Mouse (Mus musculus) liver, embryonic 11.5 days (tissue): ENCODE results near the gene Adgrv1. TPM values are rescaled to one million over a fixed set of nuclear protein-coding genes. Genes with fewer than 3 reads are reported as not detected.
"Not testable (repeated sequence)": the region's sequence is repeated elsewhere in the genome, so short reads cannot be mapped to it uniquely, and the experiment has no call there.

Experiments
- ATAC-seq: fragments of 200-750 bp; cut with Nextera tagmentation; replicated peaks from 2 replicates; pipeline ENCODE4 v1.8.0; 2017; ENCODE audit warnings: moderate number of reproducible peaks, mild to moderate bottlenecking, moderate TSS enrichment, moderate library complexity; ENCODE audit not compliant: low FRiP score
- DNase-seq: peaks from one replicate; pipeline ENCODE4 v3.0.0-alpha.2; 2017; ENCODE audit warnings: low spot score
- H3K27ac ChIP-seq: fragments of 300-500 bp; sonication (generic); 2 replicates; pipeline ENCODE4 v1.5.1; 2014; ENCODE audit warnings: mild to moderate bottlenecking, low read depth, low read length, control low read depth
- H3K27me3 ChIP-seq: fragments of 300-500 bp; sonication (generic); replicated peaks from 2 replicates; pipeline ENCODE4 v1.6.1; 2014; ENCODE audit warnings: low read length, mixed read lengths; ENCODE audit not compliant: control insufficient read depth, insufficient read depth
- H3K36me3 ChIP-seq: fragments of 300-500 bp; sonication (generic); 2 replicates; pipeline ENCODE4 v1.6.1; 2014; ENCODE audit warnings: mild to moderate bottlenecking, low read length, moderate library complexity, mixed read lengths; ENCODE audit not compliant: control insufficient read depth, insufficient read depth
- H3K4me1 ChIP-seq: fragments of 300-500 bp; sonication (generic); replicated peaks from 2 replicates; pipeline ENCODE4 v1.6.1; 2014; ENCODE audit warnings: low read length, mixed read lengths; ENCODE audit not compliant: control insufficient read depth, insufficient read depth
- H3K4me2 ChIP-seq: fragments of 300-500 bp; sonication (generic); 2 replicates; pipeline ENCODE4 v1.6.1; 2014; ENCODE audit warnings: mild to moderate bottlenecking, control low read depth, moderate library complexity
- H3K4me3 ChIP-seq: fragments of 300-500 bp; sonication (generic); 2 replicates; pipeline ENCODE4 v1.5.1; 2014; ENCODE audit warnings: low read depth, low read length, control low read depth
- H3K9ac ChIP-seq: fragments of 300-500 bp; sonication (generic); 2 replicates; pipeline ENCODE4 v1.6.1; 2014; ENCODE audit warnings: low read depth, low read length, control low read depth
- H3K9me3 ChIP-seq: fragments of 300-500 bp; sonication (generic); 2 replicates; pipeline ENCODE4 v1.6.1; 2016; ENCODE audit warnings: low read length, inconsistent platforms, mixed read lengths; ENCODE audit not compliant: control insufficient read depth
- WGBS: fragments of 180-500 bp; shearing (Covaris S2); extraction: QIAGEN DNeasy Blood & Tissue Kit; methylation state at CpG from one replicate; pipeline ENCODE4 v1.1.7; 2014; 5-methylcytosine and 5-hydroxymethylcytosine counted together
- polyA plus RNA-seq: library from polyadenylated mRNA; unstranded; fragments of >200 nt; fragmentation: Nextera tagmentation; extraction: Ambion mirVana; gene quantifications from 2 replicates; pipeline ENCODE4 v1.2.1, GENCODE M21; 2014

Gene Adgrv1
- polyA plus RNA-seq, 1 experiment from 2014 or later = 0.58 TPM

DNA sequence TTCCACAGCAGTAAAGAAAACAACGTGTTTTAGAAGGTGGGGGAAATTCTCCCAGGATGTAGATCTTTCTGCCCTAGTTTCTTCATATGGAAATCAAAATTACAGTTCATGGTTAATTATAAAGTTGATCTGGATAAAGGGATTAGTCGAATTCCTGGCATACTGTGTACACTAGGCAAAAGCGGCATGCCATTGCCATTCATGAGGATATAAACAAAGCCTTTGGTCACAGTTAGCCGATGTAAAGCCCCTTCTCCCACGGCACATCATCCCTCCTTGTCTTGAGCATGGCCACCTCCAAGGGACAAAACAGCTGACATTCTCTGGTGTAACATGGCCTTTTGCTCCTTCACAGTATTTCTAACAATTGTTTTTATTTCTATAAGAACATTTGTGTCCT, 2.4 kb downstream of the Adgrv1 start:
- WGBS = 75% methylated on average over 5 of the region's 5 CpGs
- ATAC-seq (no peak), DNase-seq (no peak)
- no peak overlapping the region for H3K4me3 ChIP-seq
- H3K27ac ChIP-seq = no peak overlapping the region
- no peaks in the 10 kb centered on the region for H3K36me3 ChIP-seq
- H3K4me2 ChIP-seq = no peak overlapping the region
- no peaks in the 10 kb centered on the region for H3K9me3 ChIP-seq
- H3K4me1 ChIP-seq = no peaks in the 10 kb centered on the region
- peaks cover 33% of the 10 kb centered on the region for H3K27me3 ChIP-seq
- no peak overlapping the region for H3K9ac ChIP-seq

DNA sequence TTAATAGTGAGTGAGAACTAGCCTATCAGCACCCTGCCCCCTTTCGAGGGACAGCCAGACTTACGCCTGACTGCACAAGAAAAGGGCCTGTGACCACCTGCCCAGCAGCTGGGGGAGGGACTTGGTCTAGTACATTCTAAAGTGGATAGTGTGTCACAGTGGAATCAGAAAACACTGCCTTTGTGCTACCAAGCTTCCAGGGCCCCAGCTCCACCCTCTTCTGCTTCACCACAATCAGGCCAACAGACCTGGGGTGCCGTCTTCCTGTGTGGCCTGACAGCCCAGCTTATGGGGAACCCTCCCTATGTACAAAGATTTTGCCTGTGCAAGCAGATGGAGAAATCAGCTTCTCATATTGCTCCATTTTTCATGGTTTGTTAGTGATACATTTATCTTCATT, 3.6 kb downstream of the Adgrv1 start:
- no peak overlapping the region for H3K9ac ChIP-seq
- no peaks in the 10 kb centered on the region for H3K36me3 ChIP-seq
- H3K27ac ChIP-seq = no peak overlapping the region
- 72% methylated on average over 3 of the region's 3 CpGs for WGBS
- ATAC-seq = no peak
- H3K4me1 ChIP-seq = no peaks in the 10 kb centered on the region
- no peaks in the 10 kb centered on the region for H3K9me3 ChIP-seq
- no peak overlapping the region for H3K4me2 ChIP-seq
- peaks cover 29% of the 10 kb centered on the region for H3K27me3 ChIP-seq
- no peak for DNase-seq
- H3K4me3 ChIP-seq = no peak overlapping the region

GRCm38 (mm10) chr13:81628631-81629190, 4.2 kb downstream of the Adgrv1 start:
- H3K4me3 ChIP-seq = no peak overlapping the region
- H3K4me1 ChIP-seq = no peaks in the 10 kb centered on the region
- peaks cover 23% of the 10 kb centered on the region for H3K27me3 ChIP-seq
- no peak overlapping the region for H3K4me2 ChIP-seq
- ATAC-seq = no peak
- 65% methylated on average over 2 of the region's 2 CpGs for WGBS
- no peak overlapping the region for H3K9ac ChIP-seq
- no peak overlapping the region for H3K27ac ChIP-seq
- no peak for DNase-seq
- H3K36me3 ChIP-seq = no peaks in the 10 kb centered on the region
- no peaks in the 10 kb centered on the region for H3K9me3 ChIP-seq

GRCm38 (mm10) chr13:81627861-81628260, 5.1 kb downstream of the Adgrv1 start:
- not testable (repeated sequence) for H3K9me3 ChIP-seq, DNase-seq, H3K4me2 ChIP-seq, H3K27ac ChIP-seq, H3K36me3 ChIP-seq, H3K4me3 ChIP-seq, ATAC-seq, H3K4me1 ChIP-seq, H3K9ac ChIP-seq
- H3K27me3 ChIP-seq = peaks cover 16% of the 10 kb centered on the region
- WGBS = 69% methylated on average over 1 of the region's 1 CpGs

DNA sequence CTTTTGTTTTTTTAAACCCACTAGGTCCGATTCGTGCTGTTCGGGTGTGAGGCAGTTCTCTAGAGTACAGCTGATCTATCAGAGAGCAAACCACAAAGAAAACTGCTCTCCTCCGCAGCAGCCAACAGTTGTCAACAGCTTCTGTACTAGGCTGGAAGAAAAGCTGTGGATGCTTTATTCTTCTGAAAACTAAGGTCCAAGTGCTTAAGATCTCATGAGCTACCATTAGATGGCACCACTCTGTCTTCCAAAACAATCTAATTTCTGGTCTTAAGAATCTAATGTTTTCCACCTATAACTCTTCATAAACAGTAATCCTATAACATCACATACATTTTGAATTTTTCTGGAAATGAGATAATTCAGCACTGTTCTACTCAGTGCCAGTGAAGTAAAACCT, 22.6 kb downstream of the Adgrv1 start:
- H3K36me3 ChIP-seq = no peaks in the 10 kb centered on the region
- no peak overlapping the region for H3K27ac ChIP-seq
- H3K4me3 ChIP-seq = no peak overlapping the region
- H3K9ac ChIP-seq = no peak overlapping the region
- 81% methylated on average over 4 of the region's 4 CpGs for WGBS
- H3K27me3 ChIP-seq = no peaks in the 10 kb centered on the region
- H3K4me1 ChIP-seq = no peaks in the 10 kb centered on the region
- DNase-seq (no peak), ATAC-seq (no peak)
- H3K4me2 ChIP-seq = no peak overlapping the region
- H3K9me3 ChIP-seq = no peaks in the 10 kb centered on the region

- no peaks in the 10 kb centered on the region for H3K36me3 ChIP-seq
- DNase-seq = no peak
- WGBS = 56% methylated on average over 2 of the region's 2 CpGs
- H3K4me1 ChIP-seq = no peaks in the 10 kb centered on the region
- no peaks in the 10 kb centered on the region for H3K27me3 ChIP-seq
- no peak for ATAC-seq
- no peak overlapping the region for H3K4me3 ChIP-seq
- no peak overlapping the region for H3K27ac ChIP-seq
- no peaks in the 10 kb centered on the region for H3K9me3 ChIP-seq
- no peak overlapping the region for H3K4me2 ChIP-seq
- no peak overlapping the region for H3K9ac ChIP-seq
These were observed 26.0 kb downstream of the Adgrv1 start for GRCm38 (mm10) chr13:81606991-81607390.

DNA sequence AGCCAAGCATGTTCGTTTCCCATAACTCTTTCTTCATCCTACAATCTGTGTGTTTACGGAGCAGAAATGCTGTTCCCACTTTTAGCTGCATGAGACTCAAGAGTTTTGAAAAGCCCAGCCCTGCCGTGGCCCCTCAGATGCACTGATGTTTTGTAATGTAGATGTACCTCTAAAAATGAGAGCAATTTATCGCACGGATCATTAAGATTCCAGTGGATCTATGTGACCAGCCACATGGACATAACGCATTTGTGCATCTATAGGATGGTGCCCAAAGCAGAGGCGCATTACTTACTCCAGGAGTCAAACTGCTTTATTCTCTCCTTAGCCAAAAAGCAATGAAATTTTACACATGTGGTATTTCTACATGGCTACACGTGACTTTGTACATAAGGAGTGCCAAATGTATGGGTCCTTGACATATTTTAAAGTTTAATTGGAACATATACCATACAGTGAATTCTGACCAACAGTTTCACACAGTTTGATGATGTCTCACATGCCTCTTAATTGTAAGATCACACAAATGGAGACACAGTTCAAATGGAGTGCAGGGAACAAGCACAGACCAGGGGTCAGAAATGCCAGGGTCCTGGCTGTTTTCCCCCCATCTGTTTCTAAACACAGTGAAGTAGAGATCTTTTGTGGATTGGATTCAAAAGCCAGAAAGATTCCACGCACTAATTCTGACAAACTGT, 35.9 kb downstream of the Adgrv1 start:
- WGBS = 84% methylated on average over 9 of the region's 9 CpGs
- ATAC-seq (no peak), DNase-seq (no peak)
- Histone ChIP-seq H3K4me3 (no peak overlapping the region), H3K27me3 (no peaks in the 10 kb centered on the region), H3K4me1 (no peaks in the 10 kb centered on the region), H3K4me2 (no peak overlapping the region), H3K27ac (no peak overlapping the region), H3K9me3 (no peaks in the 10 kb centered on the region), H3K36me3 (no peaks in the 10 kb centered on the region), H3K9ac (no peak overlapping the region)

- no peaks in the 10 kb centered on the region for H3K36me3 ChIP-seq
- no peak overlapping the region for H3K4me2 ChIP-seq
- no peaks in the 10 kb centered on the region for H3K4me1 ChIP-seq
- H3K4me3 ChIP-seq = no peak overlapping the region
- no peak for ATAC-seq
- H3K27me3 ChIP-seq = no peaks in the 10 kb centered on the region
- no peak overlapping the region for H3K27ac ChIP-seq
- no peak overlapping the region for H3K9ac ChIP-seq
- no peak for DNase-seq
- 88% methylated on average over 8 of the region's 8 CpGs for WGBS
- H3K9me3 ChIP-seq = no peaks in the 10 kb centered on the region
These were observed 54.3 kb downstream of the Adgrv1 start for GRCm38 (mm10) chr13:81578692-81579091.

DNA sequence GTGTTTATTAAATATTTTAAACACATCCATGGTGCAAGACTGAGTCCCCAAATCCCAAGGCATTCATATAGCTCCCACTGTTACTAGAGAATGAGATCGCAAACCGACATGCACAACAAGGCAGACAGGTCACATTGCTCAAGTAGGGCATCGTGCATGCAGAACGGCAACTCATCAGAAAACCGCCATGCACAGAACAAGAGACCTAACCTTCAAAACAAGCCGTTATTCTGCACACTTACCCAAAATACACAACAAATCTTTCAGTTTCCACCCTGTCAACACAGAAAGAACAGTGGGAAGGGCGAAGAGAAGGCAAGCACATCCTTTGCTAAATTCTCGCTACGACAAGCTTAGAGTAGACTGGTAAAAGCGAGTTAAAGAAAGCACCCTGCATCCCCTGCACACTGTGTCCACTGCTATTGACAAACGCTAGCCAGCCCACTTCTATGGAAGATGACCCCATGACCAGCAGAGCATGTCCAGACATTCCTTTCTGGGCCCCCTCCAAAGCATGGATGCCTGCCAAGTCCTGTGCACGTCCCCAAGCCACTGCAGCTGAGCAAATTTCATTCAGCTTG, 62.6 kb downstream of the Adgrv1 start:
- DNase-seq (no peak), ATAC-seq (no peak; the same call in 1 of the 2 replicates)
- Histone ChIP-seq H3K9me3 (no peaks in the 10 kb centered on the region), H3K36me3 (no peaks in the 10 kb centered on the region), H3K4me2 (no peak overlapping the region), H3K27ac (no peak overlapping the region), H3K9ac (no peak overlapping the region), H3K27me3 (no peaks in the 10 kb centered on the region), H3K4me3 (no peak overlapping the region), H3K4me1 (no peaks in the 10 kb centered on the region)
- 71% methylated on average over 12 of the region's 12 CpGs for WGBS
